Mouse (Mus musculus) cerebellum, adult 2 months (tissue): ENCODE results near the gene Cavin2. TPM values are rescaled to one million over a fixed set of nuclear protein-coding genes. Genes with fewer than 3 reads are reported as not detected.

Experiments
- DNase-seq, 2 experiments: peaks; one replicate each; pipeline ENCODE4 v3.0.0; 2021
- H3K27ac ChIP-seq: fragments of 200-500 bp; 2 replicates; pipeline ENCODE4 v1.5.1; 2012; ENCODE audit warnings: low read length, control low read depth, inconsistent platforms; ENCODE audit not compliant: insufficient read depth
- H3K27me3 ChIP-seq: fragments of 200-500 bp; 2 replicates; pipeline ENCODE4 v1.6.1; 2012; ENCODE audit warnings: inconsistent platforms, mild to moderate bottlenecking, low read length, moderate library complexity; ENCODE audit not compliant: control insufficient read depth, insufficient read depth
- H3K4me1 ChIP-seq: fragments of 200-500 bp; 2 replicates; pipeline ENCODE4 v1.6.1; 2011; ENCODE audit warnings: low read length; ENCODE audit not compliant: control insufficient read depth, insufficient read depth
- H3K4me3 ChIP-seq: fragments of 200-500 bp; replicated peaks from 2 replicates; pipeline ENCODE3; 2011; ENCODE audit warnings: mild to moderate bottlenecking, low read depth, low read length, control low read depth; ENCODE audit not compliant: insufficient read depth
- CTCF ChIP-seq: fragments of 200-500 bp; IDR thresholded peaks from 2 replicates; pipeline ENCODE4 v1.5.1; 2011; ENCODE audit warnings: low read depth, mild to moderate bottlenecking, control low read depth, low read length, moderate library complexity, borderline replicate concordance; ENCODE audit not compliant: insufficient read depth
- POLR2A ChIP-seq: fragments of 200-500 bp; IDR thresholded peaks from 2 replicates; pipeline ENCODE4 v1.6.1; 2011; ENCODE audit warnings: low read length, control low read depth, borderline replicate concordance; ENCODE audit not compliant: insufficient read depth
- WGBS: fragments of 180-500 bp; shearing (Covaris S2); methylation state at CpG from one replicate; pipeline ENCODE4 v1.1.7; 2018; 5-methylcytosine and 5-hydroxymethylcytosine counted together
- polyA plus RNA-seq: library from polyadenylated mRNA; depleted of rRNA; stranded (reverse); fragments of >200 nt; gene quantifications from 2 replicates; pipeline ENCODE4 v1.2.3, GENCODE M21; 2012; rRNA removed

The Cavin2 gene
- polyA plus RNA-seq, 1 experiment = 6.5 TPM

DNA sequence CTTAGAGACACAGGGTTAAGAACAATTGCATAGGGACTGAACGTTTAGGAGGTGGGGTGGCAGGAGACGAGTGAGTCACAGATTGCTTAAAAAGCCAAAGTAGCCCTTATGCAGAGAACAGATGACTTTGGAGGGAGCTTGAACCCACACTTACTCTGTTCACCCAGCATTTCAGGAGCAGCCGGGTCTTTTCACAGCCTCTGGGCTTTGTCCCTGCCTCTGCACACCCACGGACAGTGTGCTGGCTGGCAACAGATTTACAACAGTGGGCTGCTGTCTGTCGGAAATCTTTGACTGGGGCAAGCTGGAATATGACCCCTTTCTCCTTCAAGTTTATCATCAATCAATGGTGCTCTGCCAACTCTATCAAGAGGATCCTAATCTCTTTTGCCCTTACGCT, 44.1 kb downstream of the Cavin2 start:
- Histone ChIP-seq H3K27me3 (no peaks in the 10 kb centered on the region), H3K4me1 (peaks cover 10% of the 10 kb centered on the region), H3K27ac (no peak overlapping the region), H3K4me3 (no peak overlapping the region)
- TF ChIP-seq POLR2A (no peak), CTCF (no peak)
- DNase-seq = peak in 1 of 2 experiments; percentile 42
- 74% methylated on average over 6 of the region's 6 CpGs for WGBS

DNA sequence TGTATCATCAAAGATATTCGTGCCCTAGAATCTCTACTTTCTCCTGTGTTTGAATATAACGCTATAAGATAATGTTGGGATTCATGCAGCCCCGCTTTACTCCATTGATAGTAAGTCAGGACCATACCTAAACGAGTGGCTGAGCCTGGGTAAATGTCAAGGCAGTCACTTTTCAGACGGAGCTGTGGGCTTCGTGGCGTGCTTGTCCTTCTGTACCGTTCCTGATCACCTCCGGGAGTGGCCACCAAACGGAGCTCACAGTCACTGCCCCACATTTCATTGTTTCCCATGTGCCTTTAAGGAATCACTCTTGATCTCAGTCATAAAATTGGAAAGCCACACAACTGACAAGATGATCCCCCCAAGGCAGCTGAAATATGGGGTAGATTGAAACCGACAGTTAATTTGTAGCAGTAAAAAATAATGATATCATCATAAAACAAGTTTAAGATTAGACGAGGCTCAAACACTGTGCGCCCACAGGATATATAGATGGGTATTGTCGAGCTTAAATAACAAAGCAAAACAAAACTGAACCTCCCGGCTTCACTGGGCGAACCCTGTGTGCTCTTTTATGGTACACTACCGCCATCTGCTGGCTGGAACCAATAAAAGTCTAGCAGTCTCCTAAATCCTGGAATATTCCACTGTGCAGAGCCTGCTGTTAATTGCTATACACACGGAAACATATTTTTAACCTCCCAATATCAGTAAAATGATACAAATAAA, 44.8 kb downstream of the Cavin2 start:
- H3K27ac ChIP-seq = peak overlapping the region; percentile 91
- WGBS = 10% methylated on average over 18 of the region's 18 CpGs
- DNase-seq = peak; percentile 87 to 91
- peaks cover 10% of the 10 kb centered on the region for H3K4me1 ChIP-seq
- peak; percentile 84 for TF ChIP-seq CTCF
- TF ChIP-seq POLR2A = no peak
- no peaks in the 10 kb centered on the region for H3K27me3 ChIP-seq
- peak overlapping the region; percentile 49 for H3K4me3 ChIP-seq

DNA sequence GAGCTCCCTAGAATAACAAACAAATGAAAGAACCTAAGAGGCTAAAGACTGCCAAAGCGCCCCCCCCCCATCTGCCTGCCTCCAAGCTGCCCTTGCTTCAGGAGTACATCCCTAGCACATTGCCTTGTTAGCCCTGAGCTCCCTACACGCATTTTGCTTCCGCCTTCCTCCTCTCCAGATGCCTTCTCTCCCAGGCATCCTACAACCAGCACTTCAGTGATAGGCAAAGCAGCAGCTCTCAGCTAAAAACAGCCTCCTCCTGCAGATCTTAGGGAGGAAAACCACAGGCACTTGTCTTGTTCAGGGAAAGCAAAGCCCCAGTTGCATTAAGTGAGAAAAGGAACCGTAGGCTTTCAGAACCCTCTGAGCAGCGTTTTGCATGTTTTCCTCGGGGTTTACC, 45.4 kb downstream of the Cavin2 start:
- H3K4me1 ChIP-seq = peaks cover 10% of the 10 kb centered on the region
- H3K27me3 ChIP-seq = no peaks in the 10 kb centered on the region
- peak overlapping the region; percentile 91 for H3K27ac ChIP-seq
- TF ChIP-seq CTCF (no peak), POLR2A (no peak)
- peak; percentile 54 to 67 for DNase-seq
- no peak overlapping the region for H3K4me3 ChIP-seq
- 20% methylated on average over 6 of the region's 6 CpGs for WGBS

DNA sequence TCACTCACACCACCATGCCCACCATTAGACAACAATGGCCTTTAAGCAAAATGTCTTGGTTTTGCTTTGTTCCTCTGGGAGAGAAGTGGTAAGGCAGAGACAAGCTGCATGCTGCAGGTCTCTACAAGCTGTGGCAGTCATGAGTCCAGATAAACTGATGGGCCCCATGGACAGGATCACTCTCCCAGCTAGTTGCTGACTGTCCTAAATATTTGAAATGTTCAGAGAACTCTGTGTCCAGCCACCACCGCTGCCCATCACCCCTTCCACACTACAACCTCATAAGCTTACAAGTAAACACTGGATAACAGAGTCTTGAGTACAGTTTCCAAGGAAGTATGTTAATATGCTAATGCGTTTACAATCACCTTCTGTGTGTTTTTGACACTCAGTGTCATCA, 46.2 kb downstream of the Cavin2 start:
- Histone ChIP-seq H3K4me1 (peaks cover 10% of the 10 kb centered on the region), H3K27me3 (no peaks in the 10 kb centered on the region), H3K4me3 (no peak overlapping the region), H3K27ac (no peak overlapping the region)
- TF ChIP-seq POLR2A = no peak
- no peak for TF ChIP-seq CTCF
- no peak for DNase-seq
- WGBS = 97% methylated on average over 2 of the region's 2 CpGs

DNA sequence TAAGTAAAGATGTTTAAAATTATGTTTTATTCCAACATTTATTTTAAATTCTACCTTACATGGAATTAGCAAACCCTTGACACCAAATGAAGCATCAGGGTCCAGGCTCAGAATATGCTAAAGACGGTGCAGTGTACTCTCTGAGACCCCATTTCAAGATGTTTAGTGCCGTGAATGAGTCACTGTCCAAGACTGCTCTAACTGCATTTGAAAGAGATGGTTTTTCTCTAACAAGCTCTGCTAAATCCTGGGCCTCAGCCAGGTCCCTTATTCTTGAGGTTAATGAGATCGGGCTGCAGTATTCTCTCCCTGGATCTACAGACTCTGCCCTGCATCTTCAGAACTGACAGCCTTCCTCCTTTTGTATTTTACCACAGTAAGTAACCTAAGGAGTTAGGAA, 55.2 kb downstream of the Cavin2 start:
- no peak for TF ChIP-seq POLR2A
- TF ChIP-seq CTCF = no peak
- no peaks in the 10 kb centered on the region for H3K27me3 ChIP-seq
- H3K4me1 ChIP-seq = no peaks in the 10 kb centered on the region
- 46% methylated on average over 3 of the region's 3 CpGs for WGBS
- DNase-seq = no peak
- no peak overlapping the region for H3K27ac ChIP-seq
- H3K4me3 ChIP-seq = no peak overlapping the region

DNA sequence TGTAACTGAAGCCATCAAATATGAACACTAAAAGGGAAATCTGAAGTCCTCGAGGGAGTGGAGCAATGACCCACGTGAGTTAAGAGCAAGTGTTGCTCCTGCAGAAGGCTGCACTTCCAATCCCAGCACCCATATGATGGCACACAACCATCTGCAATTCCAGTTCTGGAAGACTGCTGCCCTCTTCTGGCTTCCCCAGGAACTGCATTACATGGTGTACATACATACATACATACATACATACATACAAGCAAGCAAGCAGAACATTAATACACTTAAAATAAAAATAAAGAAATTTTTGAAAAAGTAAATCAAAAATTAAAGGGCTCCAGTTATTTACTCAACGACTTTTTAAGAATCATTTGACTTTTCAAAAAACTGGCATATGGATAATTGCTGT, 58.7 kb downstream of the Cavin2 start:
- TF ChIP-seq CTCF (no peak), POLR2A (no peak)
- Histone ChIP-seq H3K4me3 (no peak overlapping the region), H3K4me1 (no peaks in the 10 kb centered on the region), H3K27ac (no peak overlapping the region), H3K27me3 (no peaks in the 10 kb centered on the region)
- DNase-seq = no peak
- whole genome bisulfite sequencing = 96% methylated on average over 3 of the region's 3 CpGs

DNA sequence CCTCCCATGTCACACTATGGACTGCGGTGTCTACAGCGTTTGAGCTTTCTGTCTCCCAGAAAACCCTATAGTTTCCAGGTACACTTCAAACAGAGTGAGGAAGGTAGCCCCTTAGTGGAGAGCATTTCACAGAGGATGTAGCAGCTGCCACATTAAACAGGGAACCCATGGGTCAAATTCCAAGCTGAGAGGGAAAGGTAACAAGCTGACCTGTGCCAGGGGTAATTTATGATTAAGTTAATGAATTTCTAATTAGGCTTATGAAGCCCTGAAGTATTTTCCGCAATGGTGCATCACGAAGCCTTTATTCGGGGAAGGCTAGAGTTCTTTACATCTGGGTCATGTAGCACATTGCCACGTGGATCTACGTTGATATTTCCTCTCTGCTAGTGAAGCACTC, 59.7 kb downstream of the Cavin2 start:
- no peak for TF ChIP-seq POLR2A
- no peak for TF ChIP-seq CTCF
- Histone ChIP-seq H3K4me3 (no peak overlapping the region), H3K27ac (no peak overlapping the region), H3K27me3 (no peaks in the 10 kb centered on the region), H3K4me1 (no peaks in the 10 kb centered on the region)
- WGBS = 84% methylated on average over 7 of the region's 7 CpGs
- no peak for DNase-seq

DNA sequence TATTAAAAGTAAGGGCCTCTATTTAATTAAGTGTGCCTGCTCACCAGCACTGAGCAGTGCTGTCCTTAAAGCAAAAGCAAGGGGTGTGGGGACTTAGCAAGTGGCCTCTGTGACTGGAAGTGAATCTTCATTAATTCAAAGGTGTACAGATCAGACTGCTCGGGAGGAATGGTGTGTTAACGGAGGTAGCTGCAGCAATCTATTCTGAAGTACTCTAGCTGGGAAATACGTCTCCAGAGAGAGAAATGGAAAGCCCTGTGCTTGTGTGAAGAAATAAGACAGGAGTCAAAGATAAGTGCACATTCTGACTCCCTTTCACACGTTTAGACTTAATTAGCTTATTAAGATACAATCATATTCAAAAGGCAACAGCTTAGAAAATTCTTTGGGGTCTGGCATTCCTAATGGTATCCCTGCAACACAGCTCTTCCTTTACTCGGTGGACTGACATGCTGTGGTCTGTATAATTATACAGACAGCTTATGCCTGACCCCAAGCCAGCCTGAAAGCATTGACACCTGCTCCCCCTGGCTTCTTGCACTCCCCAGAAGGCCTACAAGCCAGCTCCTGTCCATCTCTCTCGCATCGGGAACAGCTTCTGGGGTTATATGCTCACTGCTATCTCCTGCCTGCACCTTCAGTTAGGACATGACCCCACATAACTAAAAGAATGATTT, 60.5 kb downstream of the Cavin2 start:
- Histone ChIP-seq H3K27me3 (no peaks in the 10 kb centered on the region), H3K4me1 (no peaks in the 10 kb centered on the region), H3K4me3 (no peak overlapping the region), H3K27ac (no peak overlapping the region)
- no peak for DNase-seq
- TF ChIP-seq CTCF (no peak), POLR2A (no peak)
- 47% methylated on average over 7 of the region's 7 CpGs for WGBS

Other genes starting within 250 kb of the Cavin2 start
- 8.2 and 9.6 TPM in 2 replicates for gene Nabp1, start 189.3 kb downstream of the Cavin2 start, polyA plus RNA-seq